Mouse (Mus musculus) gastrocnemius, postnatal 14 days (tissue): ENCODE measurements around the gene Gm17268. TPM values are rescaled to one million over a fixed set of nuclear protein-coding genes. Genes with fewer than 3 reads are reported as not detected.

Experiments used
- DNase-seq: peaks from one replicate; pipeline ENCODE4 v3.0.0; 2021; ENCODE audit warnings: mixed read lengths
- intact Hi-C: fragments of 180-260 bp; cut with DNase I; formaldehyde crosslinking; loops from one replicate; pipeline ENCODE4 v1.15.1; 2025; ENCODE audit warnings: low total_unique reads
- total RNA-seq, 2 experiments: library from RNA; stranded (reverse); gene quantifications; 2 replicates each; pipeline ENCODE4 v1.2.3; 2021

Gene Gm17268
- total RNA-seq, 2 experiments from 2014 or later, result not detected

GRCm38 (mm10) chr11:81996172-81996841 lies 42.1 kb downstream of the Gm17268 start:
- intact Hi-C loops, result loop anchor here (5.0 kb wide), 1 partner anchor 51 kb away; the partner anchor contains the start of gene Ccl7
- DNase-seq, result peak; percentile 63

GRCm38 (mm10) chr11:81983146-81983545 lies 55.2 kb downstream of the Gm17268 start:
- intact Hi-C loops, result loop anchor here (5.0 kb wide), 1 partner anchor 194 kb away; no protein-coding TSS in a partner anchor
- peak; percentile 49 for DNase-seq

DNA sequence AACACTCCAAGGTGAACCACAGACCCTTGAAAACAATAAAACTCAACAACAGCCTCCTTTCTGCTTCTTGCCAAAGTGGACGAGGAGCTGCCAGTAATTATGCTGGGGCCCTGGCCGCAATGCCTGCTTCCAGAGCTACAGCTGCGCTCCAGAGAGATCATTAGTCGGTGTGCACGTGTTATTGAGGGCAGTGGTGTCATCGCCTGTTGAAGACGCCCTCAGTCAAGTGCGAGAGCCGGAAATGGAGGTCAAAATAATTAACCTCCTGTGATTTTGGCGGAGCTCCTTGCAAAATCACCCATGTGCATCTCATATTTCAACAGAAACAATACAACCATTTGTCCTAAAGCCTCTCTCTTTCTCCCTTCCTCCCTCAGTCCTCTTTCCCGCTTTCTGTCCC lies 56.2 kb downstream of the Gm17268 start:
- peak; percentile 23 for DNase-seq
- intact Hi-C loops, result loop anchor here (5.0 kb wide), 1 partner anchor 195 kb away; no protein-coding TSS in a partner anchor

Other genes with a start within 250 kb of the Gm17268 start
- gene 5530401A14Rik, start 177.9 kb downstream of the Gm17268 start, total RNA-seq, result under 1 TPM; 0.13 to 0.16 TPM
- under 1 TPM in 1 of 2 experiments, not detected in 1; 0.06 TPM for gene Asic2, start 70.1 kb downstream of the Gm17268 start, total RNA-seq
- gene Ccl2, start 3.0 kb downstream of the Gm17268 start, total RNA-seq, result 1 to 10 TPM in 1 of 2 experiments, under 1 TPM in 1; 0.29 to 1.1 TPM
- under 1 TPM in 1 of 2 experiments, not detected in 1; 0.45 TPM for gene Ccl7, start 7.2 kb upstream of the Gm17268 start, total RNA-seq
- gene Ccl11, start 19.3 kb upstream of the Gm17268 start, total RNA-seq, result 10 to 100 TPM; 16.3 to 20.7 TPM
- gene Ccl12, start 63.3 kb upstream of the Gm17268 start, total RNA-seq, result under 1 TPM in 1 of 2 experiments, not detected in 1; 0.86 TPM
- under 1 TPM; 0.62 to 0.66 TPM for gene Ccl8, start 76.6 kb upstream of the Gm17268 start, total RNA-seq